Mouse (Mus musculus): ENCODE data around the gene Arntl2. TPM values are rescaled to one million over a fixed set of nuclear protein-coding genes. Genes with fewer than 3 reads are reported as not detected.
A peak's percentile ranks its signal among the peaks of the same experiment; 100 is the strongest.

Gene Arntl2
- polyA plus RNA-seq, 1 experiment from 2014 or later: 7.1 TPM

GRCm38 (mm10) chr6:146845347-146845746 is 49.5 kb downstream of the Arntl2 start:
- Histone ChIP-seq H3K27me3 (ENCODE audit: control insufficient read depth, insufficient read depth, low read length) (no peaks in the 10 kb centered on the region), H3K4me3 (ENCODE audit: low read depth, low read length) (no peak overlapping the region), H3K4me2 (replicated peaks; ENCODE audit: low read depth, low read length) (no peak overlapping the region), H3K36me3 (ENCODE audit: control insufficient read depth, insufficient read depth, low read length) (no peaks in the 10 kb centered on the region), H3K9ac (replicated peaks; ENCODE audit: low read depth, low read length) (no peak overlapping the region), H3K4me1 (ENCODE audit: control insufficient read depth, insufficient read depth, low read length) (no peaks in the 10 kb centered on the region), H3K27ac (ENCODE audit: low read length) (no peak overlapping the region), H3K9me3 (ENCODE audit: control insufficient read depth, low read depth, low read length) (no peaks in the 10 kb centered on the region)
- WGBS: 80% methylated on average over 5 of the region's 5 CpGs
- no peak for ATAC-seq (ENCODE audit: insufficient number of reproducible peaks, insufficient read depth, low FRiP score, low read depth)

- Histone ChIP-seq H3K27me3 (ENCODE audit: control insufficient read depth, insufficient read depth, low read length) (no peaks in the 10 kb centered on the region), H3K9me3 (ENCODE audit: control insufficient read depth, low read depth, low read length) (no peaks in the 10 kb centered on the region), H3K27ac (ENCODE audit: low read length) (no peak overlapping the region), H3K4me3 (ENCODE audit: low read depth, low read length) (no peak overlapping the region), H3K36me3 (ENCODE audit: control insufficient read depth, insufficient read depth, low read length) (no peaks in the 10 kb centered on the region), H3K4me1 (ENCODE audit: control insufficient read depth, insufficient read depth, low read length) (no peaks in the 10 kb centered on the region), H3K9ac (replicated peaks; ENCODE audit: low read depth, low read length) (no peak overlapping the region), H3K4me2 (replicated peaks; ENCODE audit: low read depth, low read length) (no peak overlapping the region)
- no peak for ATAC-seq (ENCODE audit: insufficient number of reproducible peaks, insufficient read depth, low FRiP score, low read depth)
- WGBS: 63% methylated on average over 15 of the region's 15 CpGs
Measured at GRCm38 (mm10) chr6:146845961-146846750, 50.3 kb downstream of the Arntl2 start.

GRCm38 (mm10) chr6:146847402-146847801 is 51.5 kb downstream of the Arntl2 start:
- ATAC-seq (ENCODE audit: insufficient number of reproducible peaks, insufficient read depth, low FRiP score, low read depth): no peak
- Histone ChIP-seq H3K9me3 (ENCODE audit: control insufficient read depth, low read depth, low read length) (no peaks in the 10 kb centered on the region), H3K4me1 (ENCODE audit: control insufficient read depth, insufficient read depth, low read length) (no peaks in the 10 kb centered on the region), H3K4me2 (replicated peaks; ENCODE audit: low read depth, low read length) (no peak overlapping the region), H3K27ac (ENCODE audit: low read length) (no peak overlapping the region), H3K9ac (replicated peaks; ENCODE audit: low read depth, low read length) (no peak overlapping the region), H3K36me3 (ENCODE audit: control insufficient read depth, insufficient read depth, low read length) (no peaks in the 10 kb centered on the region), H3K4me3 (ENCODE audit: low read depth, low read length) (no peak overlapping the region), H3K27me3 (ENCODE audit: control insufficient read depth, insufficient read depth, low read length) (no peaks in the 10 kb centered on the region)
- WGBS: 68% methylated on average over 3 of the region's 3 CpGs

GRCm38 (mm10) chr6:146848281-146848680 is 52.4 kb downstream of the Arntl2 start:
- H3K36me3 ChIP-seq (ENCODE audit: control insufficient read depth, insufficient read depth, low read length): no peaks in the 10 kb centered on the region
- no peak overlapping the region for H3K9ac ChIP-seq (replicated peaks; ENCODE audit: low read depth, low read length)
- WGBS: 66% methylated on average over 3 of the region's 3 CpGs
- H3K27ac ChIP-seq (ENCODE audit: low read length): no peak overlapping the region
- no peak overlapping the region for H3K4me3 ChIP-seq (ENCODE audit: low read depth, low read length)
- no peak for ATAC-seq (ENCODE audit: insufficient number of reproducible peaks, insufficient read depth, low FRiP score, low read depth)
- no peaks in the 10 kb centered on the region for H3K27me3 ChIP-seq (ENCODE audit: control insufficient read depth, insufficient read depth, low read length)
- H3K4me2 ChIP-seq (replicated peaks; ENCODE audit: low read depth, low read length): no peak overlapping the region
- H3K4me1 ChIP-seq (ENCODE audit: control insufficient read depth, insufficient read depth, low read length): 0 out of 2 replicates have a peak, but pooled peaks cover 6% of the 10 kb centered on the region
- H3K9me3 ChIP-seq (ENCODE audit: control insufficient read depth, low read depth, low read length): no peaks in the 10 kb centered on the region

- Histone ChIP-seq H3K27ac (ENCODE audit: low read length) (no peak within 1 kb of the TSS), H3K27me3 (ENCODE audit: control insufficient read depth, insufficient read depth, low read length) (no peaks in the 10 kb centered on the region), H3K9me3 (ENCODE audit: control insufficient read depth, low read depth, low read length) (0 out of 2 replicates have a peak, but pooled peaks cover 3% of the 10 kb centered on the region), H3K36me3 (ENCODE audit: control insufficient read depth, insufficient read depth, low read length) (no peaks in the 10 kb centered on the region), H3K4me2 (replicated peaks; ENCODE audit: low read depth, low read length) (no peak within 1 kb of the TSS), H3K4me3 (ENCODE audit: low read depth, low read length) (no peak within 1 kb of the TSS), H3K4me1 (ENCODE audit: control insufficient read depth, insufficient read depth, low read length) (0 out of 2 replicates have a peak, but pooled peaks cover 6% of the 10 kb centered on the region), H3K9ac (replicated peaks; ENCODE audit: low read depth, low read length) (no peak within 1 kb of the TSS)
- WGBS: 77% methylated on average over 4 of the region's 4 CpGs
- no peak for ATAC-seq (ENCODE audit: insufficient number of reproducible peaks, insufficient read depth, low FRiP score, low read depth)
Measured at GRCm38 (mm10) chr6:146850050-146850449, 54.2 kb downstream of the Arntl2 start, which contains the start of gene Smco2. TSS of gene Smco2 (plus strand) at chr6:146850104.

- no peak overlapping the region for H3K4me2 ChIP-seq (replicated peaks; ENCODE audit: low read depth, low read length)
- no peaks in the 10 kb centered on the region for H3K36me3 ChIP-seq (ENCODE audit: control insufficient read depth, insufficient read depth, low read length)
- no peak overlapping the region for H3K27ac ChIP-seq (ENCODE audit: low read length)
- 0 out of 2 replicates have a peak, but pooled peaks cover 6% of the 10 kb centered on the region for H3K4me1 ChIP-seq (ENCODE audit: control insufficient read depth, insufficient read depth, low read length)
- no peak overlapping the region for H3K4me3 ChIP-seq (ENCODE audit: low read depth, low read length)
- no peak for ATAC-seq (ENCODE audit: insufficient number of reproducible peaks, insufficient read depth, low FRiP score, low read depth)
- no peaks in the 10 kb centered on the region for H3K27me3 ChIP-seq (ENCODE audit: control insufficient read depth, insufficient read depth, low read length)
- WGBS: 66% methylated on average over 3 of the region's 3 CpGs
- H3K9me3 ChIP-seq (ENCODE audit: control insufficient read depth, low read depth, low read length): 0 out of 2 replicates have a peak, but pooled peaks cover 4% of the 10 kb centered on the region
- no peak overlapping the region for H3K9ac ChIP-seq (replicated peaks; ENCODE audit: low read depth, low read length)
Measured at GRCm38 (mm10) chr6:146851916-146852315, 56.1 kb downstream of the Arntl2 start.

GRCm38 (mm10) chr6:146852739-146853138 is 56.9 kb downstream of the Arntl2 start:
- WGBS: 66% methylated on average over 4 of the region's 4 CpGs
- Histone ChIP-seq H3K9ac (replicated peaks; ENCODE audit: low read depth, low read length) (no peak overlapping the region), H3K9me3 (ENCODE audit: control insufficient read depth, low read depth, low read length) (0 out of 2 replicates have a peak, but pooled peaks cover 4% of the 10 kb centered on the region), H3K4me1 (ENCODE audit: control insufficient read depth, insufficient read depth, low read length) (0 out of 2 replicates have a peak, but pooled peaks cover 6% of the 10 kb centered on the region), H3K4me2 (replicated peaks; ENCODE audit: low read depth, low read length) (no peak overlapping the region), H3K27ac (ENCODE audit: low read length) (no peak overlapping the region), H3K4me3 (ENCODE audit: low read depth, low read length) (no peak overlapping the region), H3K27me3 (ENCODE audit: control insufficient read depth, insufficient read depth, low read length) (no peaks in the 10 kb centered on the region), H3K36me3 (ENCODE audit: control insufficient read depth, insufficient read depth, low read length) (no peaks in the 10 kb centered on the region)
- ATAC-seq (ENCODE audit: insufficient number of reproducible peaks, insufficient read depth, low FRiP score, low read depth): no peak

GRCm38 (mm10) chr6:146855185-146855584 is 59.3 kb downstream of the Arntl2 start:
- Histone ChIP-seq H3K4me2 (replicated peaks; ENCODE audit: low read depth, low read length) (no peak overlapping the region), H3K27me3 (ENCODE audit: control insufficient read depth, insufficient read depth, low read length) (no peaks in the 10 kb centered on the region), H3K36me3 (ENCODE audit: control insufficient read depth, insufficient read depth, low read length) (no peaks in the 10 kb centered on the region), H3K27ac (ENCODE audit: low read length) (no peak overlapping the region), H3K4me1 (ENCODE audit: control insufficient read depth, insufficient read depth, low read length) (0 out of 2 replicates have a peak, but pooled peaks cover 6% of the 10 kb centered on the region), H3K9me3 (ENCODE audit: control insufficient read depth, low read depth, low read length) (0 out of 2 replicates have a peak, but pooled peaks cover 4% of the 10 kb centered on the region), H3K4me3 (ENCODE audit: low read depth, low read length) (no peak overlapping the region), H3K9ac (replicated peaks; ENCODE audit: low read depth, low read length) (no peak overlapping the region)
- peak; percentile 63; the same call in 1 of the 2 replicates for ATAC-seq (ENCODE audit: insufficient number of reproducible peaks, insufficient read depth, low FRiP score, low read depth)
- 93% methylated on average over 9 of the region's 9 CpGs for WGBS

Measured in stomach, embryonic 14.5 days (tissue).